Mouse (Mus musculus) lung, embryonic 14.5 days (tissue): ENCODE measurements around the gene Khdc4. TPM values are rescaled to one million over a fixed set of nuclear protein-coding genes. Genes with fewer than 3 reads are reported as not detected.
A peak's percentile ranks its signal among the peaks of the same experiment; 100 is the strongest.

Experiments used
- ATAC-seq: fragments of 200-750 bp; cut with Nextera tagmentation; 2 replicates; pipeline ENCODE4 v1.8.0; 2017; ENCODE audit warnings: mild to moderate bottlenecking, moderate TSS enrichment, moderate library complexity; ENCODE audit not compliant: insufficient read depth
- DNase-seq: peaks from one replicate; pipeline ENCODE4 v3.0.0-alpha.2; 2015
- H3K27ac ChIP-seq: fragments of 300-500 bp; sonication (generic); 2 replicates; pipeline ENCODE4 v1.5.1; 2014; ENCODE audit warnings: low read depth, mild to moderate bottlenecking, moderate library complexity
- H3K27me3 ChIP-seq: fragments of 300-500 bp; sonication (generic); 2 replicates; pipeline ENCODE4 v1.6.1; 2014; ENCODE audit warnings: low read length, control low read depth; ENCODE audit not compliant: insufficient read depth
- H3K36me3 ChIP-seq: fragments of 300-500 bp; sonication (generic); 2 replicates; pipeline ENCODE4 v1.6.1; 2014; ENCODE audit warnings: control low read depth; ENCODE audit not compliant: insufficient read depth
- H3K4me1 ChIP-seq: fragments of 300-500 bp; sonication (generic); 2 replicates; pipeline ENCODE4 v1.6.1; 2014; ENCODE audit warnings: antibody characterized with exemption, control low read depth; ENCODE audit not compliant: insufficient read depth
- H3K4me2 ChIP-seq: fragments of 300-500 bp; sonication (generic); 2 replicates; pipeline ENCODE4 v1.6.1; 2014; ENCODE audit warnings: mild to moderate bottlenecking
- H3K4me3 ChIP-seq: fragments of 300-500 bp; sonication (generic); 2 replicates; pipeline ENCODE4 v1.5.1; 2014; ENCODE audit warnings: low read depth, low read length
- H3K9ac ChIP-seq: fragments of 300-500 bp; sonication (generic); 2 replicates; pipeline ENCODE4 v1.6.1; 2014
- H3K9me3 ChIP-seq: fragments of 300-500 bp; sonication (generic); 2 replicates; pipeline ENCODE4 v1.6.1; 2016; ENCODE audit warnings: low read depth, low read length, control low read depth
- CTCF ChIP-seq: IDR thresholded peaks from 2 replicates; pipeline ENCODE4 v1.5.1; 2016; ENCODE audit warnings: antibody characterized with exemption, low read depth
- WGBS: fragments of 180-500 bp; shearing (Covaris S2); extraction: QIAGEN DNeasy Blood & Tissue Kit; methylation state at CpG from one replicate; pipeline ENCODE4 v1.1.7; 2014; 5-methylcytosine and 5-hydroxymethylcytosine counted together
- polyA plus RNA-seq: library from polyadenylated mRNA; unstranded; fragments of >200 nt; fragmentation: Nextera tagmentation; extraction: Ambion mirVana; gene quantifications from 2 replicates; pipeline ENCODE4 v1.2.1, GENCODE M21; 2014

Gene Khdc4
- polyA plus RNA-seq: 89.2 and 100 TPM in 2 replicates

- under 1% methylated on average over 47 of the region's 47 CpGs for WGBS
- peak; percentile 99 for ATAC-seq
- peak within 1 kb of the TSS; percentile 99 for H3K4me3 ChIP-seq
These were observed at the start of gene Khdc4 for GRCm38 (mm10) chr3:88684980-88685941. Gene Khdc4 (plus strand): TSS chr3:88685803.

GRCm38 (mm10) chr3:88636555-88636986, 49.0 kb upstream of the Khdc4 start:
- Histone ChIP-seq H3K4me2 (no peak overlapping the region), H3K36me3 (peaks cover 98% of the 10 kb centered on the region), H3K9ac (no peak overlapping the region), H3K4me3 (no peak overlapping the region), H3K4me1 (no peaks in the 10 kb centered on the region), H3K27ac (no peak overlapping the region), H3K9me3 (no peaks in the 10 kb centered on the region), H3K27me3 (no peaks in the 10 kb centered on the region)
- DNase-seq (no peak), ATAC-seq (no peak)
- WGBS: 93% methylated on average over 8 of the region's 8 CpGs
- no peak for TF ChIP-seq CTCF

More at GRCm38 (mm10) chr3:88684980-88685941, at the start of gene Khdc4:
- Histone ChIP-seq H3K27ac (peak within 1 kb of the TSS; percentile 98), H3K4me1 (peaks cover 6% of the 10 kb centered on the region), H3K36me3 (peaks cover 32% of the 10 kb centered on the region), H3K4me2 (peak within 1 kb of the TSS; percentile 88), H3K27me3 (no peaks in the 10 kb centered on the region), H3K9me3 (no peaks in the 10 kb centered on the region), H3K9ac (peak within 1 kb of the TSS; percentile 98)
- no peak; the same call in 1 of the 2 replicates for TF ChIP-seq CTCF
- peak; percentile 99 for DNase-seq

- no peak overlapping the region for H3K4me3 ChIP-seq
- no peaks in the 10 kb centered on the region for H3K4me1 ChIP-seq
- H3K27ac ChIP-seq: no peak overlapping the region
- no peak; the same call in 1 of the 2 replicates for TF ChIP-seq CTCF
- WGBS: 93% methylated on average over 5 of the region's 5 CpGs
- ATAC-seq (no peak), DNase-seq (no peak)
- H3K9me3 ChIP-seq: no peaks in the 10 kb centered on the region
- no peak overlapping the region for H3K9ac ChIP-seq
- no peak overlapping the region for H3K4me2 ChIP-seq
- no peaks in the 10 kb centered on the region for H3K27me3 ChIP-seq
- peaks cover 98% of the 10 kb centered on the region for H3K36me3 ChIP-seq
These were observed 48.5 kb upstream of the Khdc4 start for GRCm38 (mm10) chr3:88637134-88637533.

GRCm38 (mm10) chr3:88639239-88639638, 46.4 kb upstream of the Khdc4 start:
- ATAC-seq: no peak
- WGBS: 95% methylated on average over 12 of the region's 12 CpGs
- Histone ChIP-seq H3K4me2 (no peak overlapping the region), H3K4me1 (no peaks in the 10 kb centered on the region), H3K9me3 (no peaks in the 10 kb centered on the region), H3K4me3 (no peak overlapping the region), H3K36me3 (peaks cover 98% of the 10 kb centered on the region), H3K27ac (no peak overlapping the region), H3K9ac (no peak overlapping the region), H3K27me3 (no peaks in the 10 kb centered on the region)
- DNase-seq: no peak
- no peak for TF ChIP-seq CTCF

- no peak overlapping the region for H3K4me3 ChIP-seq
- no peak overlapping the region for H3K4me2 ChIP-seq
- peak; percentile 76 for TF ChIP-seq CTCF
- H3K27me3 ChIP-seq: no peaks in the 10 kb centered on the region
- peaks cover 98% of the 10 kb centered on the region for H3K36me3 ChIP-seq
- H3K9ac ChIP-seq: no peak overlapping the region
- 76% methylated on average over 1 of the region's 1 CpGs for WGBS
- ATAC-seq (no peak), DNase-seq (peak; percentile 91)
- H3K27ac ChIP-seq: no peak overlapping the region
- no peaks in the 10 kb centered on the region for H3K4me1 ChIP-seq
- no peaks in the 10 kb centered on the region for H3K9me3 ChIP-seq
These were observed 44.9 kb upstream of the Khdc4 start for GRCm38 (mm10) chr3:88640676-88641075.

- DNase-seq (no peak), ATAC-seq (no peak)
- no peak for TF ChIP-seq CTCF
- H3K4me2 ChIP-seq: no peak overlapping the region
- WGBS: 79% methylated on average over 5 of the region's 5 CpGs
- no peak overlapping the region for H3K4me3 ChIP-seq
- H3K9ac ChIP-seq: no peak overlapping the region
- H3K9me3 ChIP-seq: no peaks in the 10 kb centered on the region
- H3K4me1 ChIP-seq: no peaks in the 10 kb centered on the region
- no peak overlapping the region for H3K27ac ChIP-seq
- H3K36me3 ChIP-seq: peaks cover 99% of the 10 kb centered on the region
- no peaks in the 10 kb centered on the region for H3K27me3 ChIP-seq
These were observed 42.5 kb upstream of the Khdc4 start for GRCm38 (mm10) chr3:88643078-88643477.

GRCm38 (mm10) chr3:88645937-88646336, 39.7 kb upstream of the Khdc4 start:
- Histone ChIP-seq H3K27ac (no peak overlapping the region), H3K9ac (no peak overlapping the region), H3K4me3 (no peak overlapping the region), H3K4me1 (no peaks in the 10 kb centered on the region), H3K4me2 (no peak overlapping the region), H3K36me3 (peaks cover 82% of the 10 kb centered on the region), H3K27me3 (no peaks in the 10 kb centered on the region), H3K9me3 (no peaks in the 10 kb centered on the region)
- DNase-seq (no peak), ATAC-seq (no peak)
- TF ChIP-seq CTCF: no peak
- 83% methylated on average over 12 of the region's 12 CpGs for WGBS
